Mouse (Mus musculus): ENCODE data around the gene Slc1a7. TPM values are rescaled to one million over a fixed set of nuclear protein-coding genes. Genes with fewer than 3 reads are reported as not detected.

Gene Slc1a7
- polyA plus RNA-seq, 1 experiment from 2014 or later: not detected

DNA sequence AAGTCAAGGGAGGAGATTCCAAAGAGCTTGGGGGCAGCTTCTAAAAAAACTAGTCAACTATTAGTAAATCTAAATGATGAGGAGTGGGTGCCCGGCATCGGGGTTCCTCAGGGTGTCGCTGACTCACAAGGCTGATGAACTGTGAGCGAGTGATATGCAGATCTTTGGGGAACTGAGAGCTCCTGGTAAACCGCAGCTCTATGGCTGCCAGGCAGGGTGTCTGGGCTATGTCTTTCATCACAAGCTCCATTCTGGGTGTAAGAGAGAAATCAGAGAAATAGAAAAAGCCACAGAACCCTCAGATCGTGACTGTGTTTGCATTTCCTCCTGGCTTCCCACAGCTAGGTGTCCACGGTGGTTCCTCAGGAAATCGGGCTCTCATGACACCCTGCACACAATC is 20.8 kb downstream of the Slc1a7 start:
- 7% methylated on average over 8 of the region's 8 CpGs for WGBS
- no peak overlapping the region for H3K27ac ChIP-seq (ENCODE audit: poor library complexity, severe bottlenecking)
- H3K4me3 ChIP-seq: no peak overlapping the region
- H3K27me3 ChIP-seq (replicated peaks): peaks cover 24% of the 10 kb centered on the region; the same call in 1 of the 2 replicates
- H3K9ac ChIP-seq: no peak overlapping the region
- no peaks in the 10 kb centered on the region for H3K9me3 ChIP-seq (replicated peaks)
- peak overlapping the region; percentile 8; the same call in 1 of the 2 replicates for H3K4me2 ChIP-seq
- peaks cover 20% of the 10 kb centered on the region for H3K4me1 ChIP-seq (replicated peaks)
- H3K36me3 ChIP-seq: no peaks in the 10 kb centered on the region
- ATAC-seq (ENCODE audit: insufficient number of reproducible peaks, low FRiP score): no peak

DNA sequence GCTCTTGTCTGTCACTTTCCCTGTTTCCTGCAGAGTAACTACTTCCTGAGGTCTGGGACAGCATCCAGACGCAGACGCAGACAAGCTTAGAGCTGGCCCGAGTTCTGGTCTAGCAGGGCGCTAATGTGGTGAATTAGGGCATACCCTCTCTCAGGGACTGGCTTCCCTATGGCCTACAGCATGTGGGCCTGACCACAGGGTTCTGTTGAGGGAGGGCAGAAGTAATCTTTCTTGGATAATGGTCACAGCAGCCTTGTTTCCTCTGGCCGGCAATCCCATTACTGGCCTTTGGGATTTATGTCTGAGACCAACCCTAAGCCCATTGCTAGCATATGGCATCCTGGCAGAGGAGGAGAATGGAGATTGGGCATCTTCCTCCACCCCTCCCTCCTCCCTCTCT is 22.7 kb downstream of the Slc1a7 start:
- H3K27me3 ChIP-seq (replicated peaks): peaks cover 21% of the 10 kb centered on the region; the same call in 1 of the 2 replicates
- H3K4me3 ChIP-seq: no peak overlapping the region
- no peaks in the 10 kb centered on the region for H3K36me3 ChIP-seq
- 44% methylated on average over 5 of the region's 5 CpGs for WGBS
- H3K4me2 ChIP-seq: no peak overlapping the region
- H3K27ac ChIP-seq (ENCODE audit: poor library complexity, severe bottlenecking): no peak overlapping the region
- peaks cover 20% of the 10 kb centered on the region for H3K4me1 ChIP-seq (replicated peaks)
- ATAC-seq (ENCODE audit: insufficient number of reproducible peaks, low FRiP score): no peak
- H3K9ac ChIP-seq: no peak overlapping the region
- H3K9me3 ChIP-seq (replicated peaks): peaks cover 4% of the 10 kb centered on the region; the same call in 1 of the 2 replicates

DNA sequence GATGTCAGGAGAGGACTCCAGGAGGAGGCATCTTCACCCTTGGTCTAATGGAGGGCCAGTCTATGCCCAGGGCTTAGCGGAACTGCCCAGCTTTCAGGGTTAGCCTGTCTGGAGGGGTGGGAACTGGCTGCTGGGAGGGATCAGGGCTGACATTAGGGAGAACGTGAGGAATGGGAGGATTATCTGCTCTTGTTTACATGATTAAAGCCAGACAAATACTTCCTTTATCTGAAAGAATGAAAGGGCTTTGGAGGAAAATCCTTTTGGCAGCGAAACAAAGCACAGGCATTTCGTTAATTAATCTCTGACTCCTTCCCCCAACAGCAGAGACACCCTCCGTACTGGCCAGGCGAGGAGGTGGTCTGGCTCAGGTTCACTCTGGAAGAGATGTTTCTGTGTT is 23.7 kb downstream of the Slc1a7 start:
- no peak overlapping the region for H3K4me2 ChIP-seq
- no peak for ATAC-seq (ENCODE audit: insufficient number of reproducible peaks, low FRiP score)
- peaks cover 16% of the 10 kb centered on the region for H3K4me1 ChIP-seq (replicated peaks)
- H3K9me3 ChIP-seq (replicated peaks): peaks cover 4% of the 10 kb centered on the region; the same call in 1 of the 2 replicates
- no peak overlapping the region for H3K9ac ChIP-seq
- H3K36me3 ChIP-seq: no peaks in the 10 kb centered on the region
- no peak overlapping the region for H3K4me3 ChIP-seq
- H3K27me3 ChIP-seq (replicated peaks): peaks cover 13% of the 10 kb centered on the region; the same call in 1 of the 2 replicates
- no peak overlapping the region for H3K27ac ChIP-seq (ENCODE audit: poor library complexity, severe bottlenecking)
- 23% methylated on average over 6 of the region's 6 CpGs for WGBS

DNA sequence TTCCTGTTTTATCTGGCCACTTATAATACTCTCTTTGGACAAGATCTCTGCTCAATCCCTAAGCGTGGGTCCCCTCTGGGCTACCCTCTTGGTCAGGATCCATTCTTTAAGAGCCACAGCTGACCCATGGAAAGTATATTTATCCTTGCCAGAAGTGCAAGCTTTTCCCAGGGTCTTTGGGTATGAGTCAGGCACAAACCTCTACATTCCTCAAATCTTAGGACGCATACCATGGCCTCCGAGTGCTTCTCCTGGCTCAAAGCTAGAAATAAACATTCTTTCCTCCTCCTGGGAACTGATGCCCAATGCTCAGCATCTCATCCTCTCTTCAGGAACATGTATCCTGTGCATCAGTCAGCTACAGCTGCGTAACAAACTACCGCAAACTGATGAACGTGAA is 26.9 kb downstream of the Slc1a7 start:
- ATAC-seq (ENCODE audit: insufficient number of reproducible peaks, low FRiP score): no peak
- peaks cover 4% of the 10 kb centered on the region; the same call in 1 of the 2 replicates for H3K9me3 ChIP-seq (replicated peaks)
- H3K4me3 ChIP-seq: no peak overlapping the region
- peaks cover 16% of the 10 kb centered on the region; the same call in 1 of the 2 replicates for H3K27me3 ChIP-seq (replicated peaks)
- no peak overlapping the region for H3K27ac ChIP-seq (ENCODE audit: poor library complexity, severe bottlenecking)
- H3K9ac ChIP-seq: no peak overlapping the region
- 84% methylated on average over 6 of the region's 6 CpGs for WGBS
- H3K4me2 ChIP-seq: no peak overlapping the region
- no peaks in the 10 kb centered on the region for H3K36me3 ChIP-seq
- H3K4me1 ChIP-seq (replicated peaks): peaks cover 17% of the 10 kb centered on the region; the same call in 1 of the 2 replicates

DNA sequence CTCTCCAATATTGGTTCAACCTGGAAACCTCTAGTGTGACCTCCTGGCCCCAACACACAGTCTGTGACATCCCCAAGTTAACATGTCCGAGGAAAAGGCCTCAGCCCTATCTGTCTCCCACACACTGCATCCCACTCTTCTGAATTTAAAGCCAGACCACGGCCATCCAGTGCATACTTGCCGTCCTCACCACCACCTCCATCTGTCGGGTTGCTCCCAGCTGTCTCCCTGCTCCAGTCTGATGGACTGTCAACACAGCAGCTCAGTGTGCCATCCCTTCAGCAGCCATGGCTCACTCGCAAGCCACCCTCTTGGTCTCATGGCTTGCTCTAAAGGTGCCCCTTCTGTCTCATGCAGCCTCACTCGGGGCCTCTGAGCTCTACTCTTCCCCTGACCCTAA is 27.6 kb downstream of the Slc1a7 start:
- WGBS: 68% methylated on average over 6 of the region's 6 CpGs

DNA sequence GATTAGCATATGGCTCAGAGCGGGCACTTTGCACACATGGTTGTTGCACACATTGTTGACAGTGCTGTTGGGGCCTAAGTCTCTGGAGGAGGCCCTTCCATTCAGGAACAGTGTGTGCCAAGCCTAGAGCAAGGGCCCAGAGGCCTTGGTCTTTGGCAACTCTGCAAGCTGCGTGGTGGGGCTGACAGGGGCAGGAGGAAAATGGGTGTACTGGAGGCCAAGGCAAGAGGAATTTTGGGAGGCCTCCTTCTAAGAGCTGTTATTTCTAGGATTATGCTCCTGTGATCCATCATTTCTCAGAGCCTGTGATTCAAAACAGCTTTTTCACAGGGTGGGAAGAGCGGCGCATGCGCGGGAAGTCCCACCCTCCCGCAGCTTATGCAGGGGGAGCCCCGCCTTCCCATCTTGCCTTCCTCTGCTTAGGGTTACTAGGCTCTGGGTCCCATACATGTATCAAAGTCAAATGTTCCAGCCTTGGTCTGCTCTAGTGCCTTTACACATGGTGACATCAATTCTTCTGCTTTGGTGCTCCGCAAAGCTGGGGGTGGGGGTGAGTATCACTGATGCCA is 28.4 kb downstream of the Slc1a7 start:
- ATAC-seq (ENCODE audit: insufficient number of reproducible peaks, low FRiP score): no peak
- no peaks in the 10 kb centered on the region for H3K36me3 ChIP-seq
- no peak overlapping the region for H3K4me2 ChIP-seq
- H3K27ac ChIP-seq (ENCODE audit: poor library complexity, severe bottlenecking): no peak overlapping the region
- no peak overlapping the region for H3K9ac ChIP-seq
- H3K27me3 ChIP-seq (replicated peaks): peaks cover 16% of the 10 kb centered on the region; the same call in 1 of the 2 replicates
- peaks cover 13% of the 10 kb centered on the region; the same call in 1 of the 2 replicates for H3K4me1 ChIP-seq (replicated peaks)
- no peak overlapping the region for H3K4me3 ChIP-seq
- peaks cover 4% of the 10 kb centered on the region; the same call in 1 of the 2 replicates for H3K9me3 ChIP-seq (replicated peaks)
- 90% methylated on average over 9 of the region's 9 CpGs for WGBS

More for the DNA sequence above, 27.6 kb downstream of the Slc1a7 start:
- no peak overlapping the region for H3K4me2 ChIP-seq
- peaks cover 4% of the 10 kb centered on the region; the same call in 1 of the 2 replicates for H3K9me3 ChIP-seq (replicated peaks)
- no peaks in the 10 kb centered on the region for H3K36me3 ChIP-seq
- peaks cover 16% of the 10 kb centered on the region; the same call in 1 of the 2 replicates for H3K4me1 ChIP-seq (replicated peaks)
- ATAC-seq (ENCODE audit: insufficient number of reproducible peaks, low FRiP score): no peak
- no peak overlapping the region for H3K4me3 ChIP-seq
- H3K27ac ChIP-seq (ENCODE audit: poor library complexity, severe bottlenecking): no peak overlapping the region
- no peak overlapping the region for H3K9ac ChIP-seq
- H3K27me3 ChIP-seq (replicated peaks): peaks cover 16% of the 10 kb centered on the region; the same call in 1 of the 2 replicates

DNA sequence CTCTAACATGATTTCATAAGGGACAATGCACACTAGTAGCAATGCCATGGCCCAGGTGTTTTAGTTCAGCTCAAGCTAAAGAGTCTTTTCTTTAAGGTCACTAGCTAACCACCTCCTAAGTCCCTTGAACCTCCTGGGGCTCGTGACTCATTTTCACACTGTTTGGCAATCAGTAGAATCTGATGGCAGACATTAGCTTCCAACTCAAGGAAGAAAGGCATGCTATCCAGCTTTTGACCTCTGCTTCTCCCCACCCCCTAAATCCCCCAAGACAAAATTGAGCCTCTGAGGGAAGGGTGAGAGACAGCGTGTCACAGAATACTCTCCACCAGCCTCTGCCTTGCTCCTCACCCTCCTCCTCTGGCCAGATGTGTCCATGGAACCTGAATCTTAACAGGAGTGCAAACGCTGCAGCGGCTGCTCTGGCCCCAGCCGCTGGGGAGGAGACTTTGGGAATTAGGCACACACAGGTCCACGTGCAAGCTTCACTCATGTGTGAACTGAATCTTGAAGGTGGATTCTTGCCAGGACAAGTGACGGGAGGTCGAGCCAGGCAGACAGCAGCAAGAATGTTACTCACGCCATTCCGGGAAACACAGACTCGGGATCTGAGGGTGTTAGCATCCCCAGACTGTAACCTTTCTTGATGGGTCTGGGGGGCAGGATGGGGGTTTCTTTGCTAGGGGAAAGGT is 30.7 kb downstream of the Slc1a7 start:
- no peak for ATAC-seq (ENCODE audit: insufficient number of reproducible peaks, low FRiP score)
- Histone ChIP-seq H3K27ac (ENCODE audit: poor library complexity, severe bottlenecking) (no peak overlapping the region), H3K4me1 (replicated peaks) (0 out of 2 replicates have a peak, but pooled peaks cover 6% of the 10 kb centered on the region), H3K36me3 (no peaks in the 10 kb centered on the region), H3K9me3 (replicated peaks) (peaks cover 4% of the 10 kb centered on the region; the same call in 1 of the 2 replicates), H3K4me2 (0 out of 2 replicates have a peak overlapping the region, but pooled peaks have one; percentile 4), H3K4me3 (no peak overlapping the region), H3K27me3 (replicated peaks) (0 out of 2 replicates have a peak, but pooled peaks cover 4% of the 10 kb centered on the region), H3K9ac (no peak overlapping the region)
- 33% methylated on average over 11 of the region's 11 CpGs for WGBS

DNA sequence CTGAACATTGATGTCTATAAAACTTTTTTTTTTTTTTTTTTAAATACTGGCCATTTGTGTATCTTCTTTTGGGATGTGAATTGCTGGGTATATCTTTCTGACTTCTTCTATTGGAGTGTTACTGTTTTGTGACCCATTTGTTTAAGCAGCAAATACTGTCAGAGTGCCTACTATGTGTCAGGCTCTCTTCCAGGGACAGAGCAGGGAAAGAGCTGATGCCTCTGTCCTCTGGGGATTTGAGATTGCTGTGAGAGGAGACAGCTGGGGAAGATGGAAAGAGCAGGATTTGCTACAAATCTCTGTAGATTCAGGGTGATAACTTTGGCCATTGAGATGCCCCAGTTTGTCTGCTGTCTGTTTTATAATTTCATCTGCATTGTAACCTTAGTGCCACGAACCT is 31.2 kb downstream of the Slc1a7 start:
- WGBS: 82% methylated on average over 1 of the region's 1 CpGs
- no peaks in the 10 kb centered on the region for H3K36me3 ChIP-seq
- H3K4me1 ChIP-seq (replicated peaks): 0 out of 2 replicates have a peak, but pooled peaks cover 6% of the 10 kb centered on the region
- H3K4me3 ChIP-seq: no peak overlapping the region
- peaks cover 4% of the 10 kb centered on the region; the same call in 1 of the 2 replicates for H3K9me3 ChIP-seq (replicated peaks)
- 0 out of 2 replicates have a peak overlapping the region, but pooled peaks have one; percentile 4 for H3K4me2 ChIP-seq
- H3K27ac ChIP-seq (ENCODE audit: poor library complexity, severe bottlenecking): no peak overlapping the region
- no peak overlapping the region for H3K9ac ChIP-seq
- no peak for ATAC-seq (ENCODE audit: insufficient number of reproducible peaks, low FRiP score)
- 0 out of 2 replicates have a peak, but pooled peaks cover 4% of the 10 kb centered on the region for H3K27me3 ChIP-seq (replicated peaks)

DNA sequence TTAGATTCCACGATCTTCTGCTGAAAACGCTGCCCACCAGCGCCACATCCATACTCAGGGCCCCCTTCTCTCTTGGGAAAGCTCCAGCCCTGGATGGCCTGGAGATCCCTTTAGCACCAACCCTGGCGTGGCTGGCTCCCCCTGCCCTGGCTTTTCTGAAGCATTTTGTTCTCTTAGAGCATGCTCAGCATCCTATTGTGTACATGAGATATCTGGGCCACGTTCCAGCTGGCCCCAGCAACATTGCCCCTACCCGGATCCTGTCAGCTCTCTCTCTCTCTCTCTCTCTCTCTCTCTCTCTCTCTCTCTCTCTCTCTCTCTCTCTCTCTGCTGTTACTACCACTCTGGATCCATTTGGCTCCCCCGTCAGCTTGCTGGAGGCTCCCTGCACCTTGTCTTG is 37.2 kb downstream of the Slc1a7 start:
- WGBS: 62% methylated on average over 7 of the region's 7 CpGs
- Histone ChIP-seq H3K4me3 (no peak overlapping the region), H3K36me3 (no peaks in the 10 kb centered on the region), H3K27me3 (replicated peaks) (peaks cover 25% of the 10 kb centered on the region; the same call in 1 of the 2 replicates), H3K9me3 (replicated peaks) (no peaks in the 10 kb centered on the region), H3K27ac (ENCODE audit: poor library complexity, severe bottlenecking) (no peak overlapping the region), H3K9ac (no peak overlapping the region), H3K4me1 (replicated peaks) (no peaks in the 10 kb centered on the region), H3K4me2 (no peak overlapping the region)
- no peak for ATAC-seq (ENCODE audit: insufficient number of reproducible peaks, low FRiP score)

DNA sequence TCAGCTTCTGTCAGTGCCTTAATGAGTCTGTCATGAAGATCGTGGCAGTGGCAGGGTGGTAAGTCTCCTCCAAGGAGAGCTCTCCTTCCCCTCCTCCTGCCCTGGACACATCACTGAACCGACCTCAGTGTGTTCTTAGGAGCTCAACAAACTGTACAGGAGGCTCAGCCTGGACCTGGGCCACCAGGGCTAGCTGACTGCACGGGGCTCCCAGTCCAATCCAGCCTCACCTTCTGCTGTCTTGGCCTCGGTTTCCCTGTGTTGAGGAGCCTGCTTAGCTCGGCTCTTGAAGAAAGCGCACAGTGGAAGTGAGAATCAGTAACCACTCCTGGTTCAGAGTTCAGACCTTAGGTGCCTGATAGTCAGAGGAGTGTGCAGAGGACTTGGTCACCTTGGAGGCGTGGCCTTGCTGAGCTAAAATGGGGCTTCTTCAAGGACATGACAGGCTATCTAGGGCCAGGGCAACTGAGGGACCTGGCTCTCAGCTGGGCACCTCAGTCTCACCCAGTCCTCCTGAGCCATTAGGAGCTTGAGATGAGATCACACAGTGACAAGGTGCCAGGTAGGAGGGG is 39.5 kb downstream of the Slc1a7 start:
- no peak for ATAC-seq (ENCODE audit: insufficient number of reproducible peaks, low FRiP score)
- Histone ChIP-seq H3K27ac (ENCODE audit: poor library complexity, severe bottlenecking) (no peak overlapping the region), H3K36me3 (no peaks in the 10 kb centered on the region), H3K4me3 (no peak overlapping the region), H3K4me1 (replicated peaks) (no peaks in the 10 kb centered on the region), H3K4me2 (no peak overlapping the region), H3K27me3 (replicated peaks) (peaks cover 30% of the 10 kb centered on the region), H3K9ac (no peak overlapping the region), H3K9me3 (replicated peaks) (no peaks in the 10 kb centered on the region)
- 70% methylated on average over 7 of the region's 7 CpGs for WGBS

DNA sequence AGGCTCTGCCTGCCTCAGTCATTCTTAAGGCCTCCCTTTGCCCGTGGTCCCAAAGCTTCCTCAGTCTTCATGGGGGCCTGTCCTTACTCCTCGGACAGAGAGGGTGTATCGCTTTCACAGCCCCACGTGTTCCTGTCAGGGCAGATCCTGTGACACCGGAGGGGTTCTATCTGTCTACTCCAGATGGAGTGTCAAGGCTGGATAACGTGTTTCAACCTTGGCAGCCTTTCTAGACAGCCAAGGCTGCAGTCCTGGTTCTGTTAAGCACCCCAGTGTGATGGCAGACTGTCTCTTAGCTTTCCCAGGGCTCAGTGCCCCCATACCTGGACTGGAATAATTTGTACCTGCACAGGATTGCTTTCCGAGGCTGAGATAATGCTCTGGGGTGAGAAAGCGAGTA is 40.4 kb downstream of the Slc1a7 start:
- Histone ChIP-seq H3K27ac (ENCODE audit: poor library complexity, severe bottlenecking) (no peak overlapping the region), H3K9me3 (replicated peaks) (no peaks in the 10 kb centered on the region), H3K4me3 (no peak overlapping the region), H3K27me3 (replicated peaks) (peaks cover 30% of the 10 kb centered on the region), H3K4me1 (replicated peaks) (no peaks in the 10 kb centered on the region), H3K36me3 (no peaks in the 10 kb centered on the region), H3K9ac (no peak overlapping the region), H3K4me2 (no peak overlapping the region)
- no peak for ATAC-seq (ENCODE audit: insufficient number of reproducible peaks, low FRiP score)
- 64% methylated on average over 8 of the region's 8 CpGs for WGBS

Data from heart, embryonic 12.5 days (tissue).